Mouse (Mus musculus) right cerebral cortex, adult 2 months (tissue): ENCODE data around the gene Celf1.
A peak's percentile ranks its signal among the peaks of the same experiment; 100 is the strongest.

ENCODE experiments used
- DNase-seq, 2 experiments: peaks; one replicate each; pipeline ENCODE4 v3.0.0; 2021 to 2022; ENCODE audit warnings: low spot score in 2 of 2

Gene Celf1

GRCm38 (mm10) chr2:91061849-91062481, 121.8 kb downstream of the Celf1 start:
- no peak for DNase-seq

GRCm38 (mm10) chr2:91062779-91063606, 122.8 kb downstream of the Celf1 start:
- DNase-seq, result no peak

- no peak for DNase-seq
Measured at GRCm38 (mm10) chr2:91064211-91064610, 124.0 kb downstream of the Celf1 start.

- DNase-seq, result peak in 1 of 2 experiments; percentile 51
Measured at GRCm38 (mm10) chr2:91065544-91065943, 125.4 kb downstream of the Celf1 start.

GRCm38 (mm10) chr2:91066455-91066854, 126.3 kb downstream of the Celf1 start:
- no peak for DNase-seq

GRCm38 (mm10) chr2:91068162-91068871, 128.1 kb downstream of the Celf1 start:
- DNase-seq, result no peak

- no peak for DNase-seq
Measured at GRCm38 (mm10) chr2:91068872-91069165, 128.6 kb downstream of the Celf1 start.
